Mouse (Mus musculus): ENCODE results near the gene Gm11037. TPM values are rescaled to one million over a fixed set of nuclear protein-coding genes. Genes with fewer than 3 reads are reported as not detected.

Gene Gm11037
- total RNA-seq, 2 experiments from 2014 or later, result not detected

DNA sequence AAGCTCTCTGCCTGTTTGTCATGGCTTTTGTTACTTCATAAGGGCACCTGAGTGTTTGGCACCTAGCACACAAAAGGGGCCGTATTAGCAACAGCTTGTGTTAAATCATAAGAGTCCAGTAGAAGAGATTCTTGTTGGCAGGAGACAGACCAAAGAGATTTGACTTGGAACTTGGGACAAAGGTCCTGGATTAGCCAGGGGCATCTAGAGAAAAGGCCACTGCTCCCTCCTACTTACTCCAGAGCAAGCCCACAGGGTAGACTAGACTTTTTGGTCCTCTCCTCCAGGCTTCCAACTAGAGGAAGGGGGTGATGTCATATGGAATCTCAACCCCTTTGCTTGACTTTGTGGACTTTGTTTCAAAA, 42.6 kb downstream of the Gm11037 start:
- DNase-seq, result no peak
- intact Hi-C loops (cut with DNase I), result loop anchor here (5.0 kb wide), 1 partner anchor 76 kb away; no protein-coding TSS in a partner anchor

DNA sequence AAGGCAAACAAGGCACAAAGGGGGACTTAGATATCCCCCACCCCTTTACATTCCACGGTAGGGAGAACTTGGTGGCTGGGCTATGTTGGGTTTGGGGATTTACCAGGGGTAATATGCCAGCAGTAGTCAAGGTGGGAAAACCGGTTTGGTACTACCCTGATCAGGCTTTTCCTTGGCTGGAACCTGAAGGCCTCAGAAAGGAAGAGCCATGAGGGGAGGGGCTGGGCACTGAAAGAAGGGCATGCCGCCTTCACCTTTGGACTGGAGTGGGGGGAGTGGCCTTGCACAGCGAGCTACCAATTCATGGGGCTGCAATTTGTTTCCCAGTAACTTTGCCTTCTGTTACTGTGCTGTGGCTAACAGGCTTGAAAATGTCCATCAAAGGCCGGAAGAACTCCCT, 43.2 kb downstream of the Gm11037 start:
- intact Hi-C loops (cut with DNase I), result loop anchor here (5.0 kb wide), 1 partner anchor 76 kb away; no protein-coding TSS in a partner anchor
- no peak for DNase-seq

GRCm38 (mm10) chr2:131177932-131178331, 44.6 kb downstream of the Gm11037 start:
- intact Hi-C loops (cut with DNase I), result loop anchor here (5.0 kb wide), 1 partner anchor 74 kb away; no protein-coding TSS in a partner anchor
- DNase-seq, result no peak

GRCm38 (mm10) chr2:131178828-131179245, 45.5 kb downstream of the Gm11037 start:
- intact Hi-C loops (cut with DNase I), result loop anchor here (5.0 kb wide), 1 partner anchor 73 kb away; no protein-coding TSS in a partner anchor
- peak in 1 of 2 experiments; percentile 31 for DNase-seq

DNA sequence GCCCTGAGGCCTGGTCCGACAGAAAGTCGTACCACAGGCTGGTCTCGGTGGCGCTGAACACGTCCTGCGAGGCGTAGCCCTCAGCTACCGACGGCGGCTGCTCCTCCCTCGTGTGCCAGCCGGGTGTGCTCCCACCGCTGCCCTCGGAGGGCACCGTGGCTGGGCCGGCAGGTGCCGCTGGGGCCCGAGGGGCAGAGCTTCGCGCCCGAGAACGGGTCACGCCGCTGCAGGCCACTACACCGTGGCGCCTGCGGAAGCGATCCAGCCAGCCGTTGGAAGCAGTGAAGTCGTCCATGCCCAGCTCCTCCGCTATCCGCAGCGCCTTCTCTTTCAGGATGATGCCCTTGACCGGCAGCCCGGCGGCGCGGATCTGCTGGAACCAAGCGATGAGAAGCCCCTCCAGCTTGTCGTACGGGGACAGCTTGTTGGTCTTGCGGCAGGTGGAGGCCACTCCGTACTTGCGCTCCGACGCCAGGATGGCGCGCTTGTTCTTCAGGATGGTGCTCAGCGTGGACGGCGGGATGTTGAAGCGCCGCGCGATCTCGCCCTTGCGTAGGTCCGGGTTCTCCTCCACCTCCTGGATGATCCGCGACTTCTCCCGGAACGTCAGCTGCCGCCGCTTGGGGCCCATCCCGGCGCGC, 46.1 kb downstream of the Gm11037 start:
- intact Hi-C loops (cut with DNase I), result loop anchor here (5.0 kb wide), 1 partner anchor 73 kb away; no protein-coding TSS in a partner anchor
- DNase-seq, result peak in 1 of 2 experiments; percentile 61

- DNase-seq, result peak; percentile 76 to 82
- intact Hi-C loops (cut with DNase I), result loop anchor here (2.0 to 5.0 kb wide), 2 partner anchors 25 to 72 kb away; no protein-coding TSS in a partner anchor
Measured at GRCm38 (mm10) chr2:131179990-131180587, 46.8 kb downstream of the Gm11037 start, which contains the start of gene Cenpb. Gene Cenpb (minus strand): TSS chr2:131180067.

Other genes starting within 250 kb of the Gm11037 start
- 1 to 10 TPM; 3.9 to 5.7 TPM for gene 4930402H24Rik, start 227.1 kb upstream of the Gm11037 start, total RNA-seq (2021)
- gene Atrn, start 227.0 kb upstream of the Gm11037 start, total RNA-seq (2021), result 10 to 100 TPM; 13.3 TPM
- 1 to 10 TPM; 1.7 to 1.8 TPM for gene Gfra4, start 90.4 kb upstream of the Gm11037 start, total RNA-seq (2021)
- gene Adam33, start 69.7 kb upstream of the Gm11037 start, total RNA-seq (2021), result 1 to 10 TPM; 1.7 to 1.8 TPM
- gene Siglec1, start 46.7 kb upstream of the Gm11037 start, total RNA-seq (2021), result under 1 TPM; 0.43 to 0.76 TPM
- gene Hspa12b, start 6.2 kb upstream of the Gm11037 start, total RNA-seq (2021), result 10 to 100 TPM in 1 of 2 experiments, 1 to 10 TPM in 1; 10.0 to 13.1 TPM
- 1 to 10 TPM; 4.3 to 4.4 TPM for gene 1700037H04Rik, start 26.6 kb downstream of the Gm11037 start, total RNA-seq (2021)
- gene Cenpb, start 46.6 kb downstream of the Gm11037 start, total RNA-seq (2021), result 10 to 100 TPM; 63.9 to 64.3 TPM
- gene Cdc25b, start 53.5 kb downstream of the Gm11037 start, total RNA-seq (2021), result 1 to 10 TPM; 1.8 to 2.2 TPM
- gene Spef1, start 53.8 kb downstream of the Gm11037 start, total RNA-seq (2021), result 1 to 10 TPM; 1.2 to 2.0 TPM
- 10 to 100 TPM; 13.9 to 15.0 TPM for gene Ap5s1, start 73.6 kb downstream of the Gm11037 start, total RNA-seq (2021)
- gene Mavs, start 100.6 kb downstream of the Gm11037 start, total RNA-seq (2021), result 10 to 100 TPM; 35.9 to 58.0 TPM
- gene Pank2, start 129.0 kb downstream of the Gm11037 start, total RNA-seq (2021), result 10 to 100 TPM; 16.9 to 21.3 TPM
- 1 to 10 TPM; 1.2 to 1.3 TPM for gene Rnf24, start 219.4 kb downstream of the Gm11037 start, total RNA-seq (2021)